Mouse (Mus musculus) heart, postnatal 10 days (tissue): ENCODE measurements around the gene Ebf4. TPM values are rescaled to one million over a fixed set of nuclear protein-coding genes. Genes with fewer than 3 reads are reported as not detected.
A peak's percentile ranks its signal among the peaks of the same experiment; 100 is the strongest.

Source experiments
- DNase-seq, 2 experiments: peaks; one replicate each; pipeline ENCODE4 v3.0.0; 2021
- intact Hi-C: fragments of 180-260 bp; cut with DNase I; formaldehyde crosslinking; loops from one replicate; pipeline ENCODE4 v1.15.1; 2025
- total RNA-seq, 2 experiments: library from RNA; stranded (reverse); gene quantifications; 2 replicates each; pipeline ENCODE4 v1.2.3; 2021

Gene Ebf4
- 1 to 10 TPM; 1.2 to 1.3 TPM for total RNA-seq

DNA sequence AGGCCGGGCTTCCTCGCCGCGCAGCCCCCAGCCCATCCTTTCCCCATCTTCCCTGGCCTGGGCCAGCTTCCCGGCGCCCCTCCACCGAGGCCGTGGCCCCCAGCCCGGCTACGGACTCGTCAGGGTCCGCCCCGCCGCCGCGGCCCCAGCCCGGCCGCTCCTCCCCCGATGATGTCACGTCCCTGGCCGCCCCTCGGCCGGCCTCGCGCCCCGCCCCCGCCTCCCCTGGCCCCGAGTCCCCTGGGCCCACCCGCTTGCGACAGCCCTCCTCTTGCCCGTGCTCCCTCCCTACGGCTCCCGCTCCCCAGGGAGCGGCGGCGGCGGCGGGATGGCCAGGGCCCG, at the start of gene Ebf4:
Gene Ebf4, plus strand, starts transcription at position 234 of the 342 bp plus-strand sequence.
- intact Hi-C loops, result no loop called here
- DNase-seq, result peak; percentile 53 to 57

GRCm38 (mm10) chr2:130246912-130247311, 48.1 kb upstream of the Ebf4 start:
- intact Hi-C loops, result loop anchor here (2.0 kb wide), 1 partner anchor 178 kb away; no protein-coding TSS in a partner anchor
- DNase-seq, result peak; percentile 20 to 55

GRCm38 (mm10) chr2:130248226-130248625, 46.7 kb upstream of the Ebf4 start:
- no peak for DNase-seq
- intact Hi-C loops, result no loop called here

- intact Hi-C loops, result no loop called here
- no peak for DNase-seq
Measured at GRCm38 (mm10) chr2:130256762-130257161, 38.2 kb upstream of the Ebf4 start.

GRCm38 (mm10) chr2:130260822-130261221, 34.1 kb upstream of the Ebf4 start:
- intact Hi-C loops, result no loop called here
- DNase-seq, result no peak

GRCm38 (mm10) chr2:130261914-130262313, 33.1 kb upstream of the Ebf4 start:
- intact Hi-C loops, result no loop called here
- no peak for DNase-seq

DNA sequence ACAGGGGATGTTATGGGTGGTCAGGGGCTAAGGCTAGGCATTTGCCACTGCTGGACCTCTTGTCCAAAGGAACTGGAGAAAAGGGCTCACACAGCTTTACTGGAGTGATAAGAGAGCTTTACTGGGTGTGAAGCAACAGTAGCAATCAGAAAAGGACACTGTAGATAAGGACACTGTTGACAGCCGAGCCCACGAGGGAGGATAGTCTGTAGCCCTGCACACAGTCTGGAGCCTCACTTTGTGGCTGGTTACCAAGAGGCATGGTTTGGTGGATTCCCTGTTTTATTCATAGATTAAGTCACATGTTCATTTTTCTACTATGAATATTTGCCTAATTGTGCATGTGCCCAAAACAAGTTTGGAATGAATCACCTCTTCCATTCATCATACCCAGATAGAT, 32.6 kb upstream of the Ebf4 start:
- DNase-seq, result no peak
- intact Hi-C loops, result no loop called here

DNA sequence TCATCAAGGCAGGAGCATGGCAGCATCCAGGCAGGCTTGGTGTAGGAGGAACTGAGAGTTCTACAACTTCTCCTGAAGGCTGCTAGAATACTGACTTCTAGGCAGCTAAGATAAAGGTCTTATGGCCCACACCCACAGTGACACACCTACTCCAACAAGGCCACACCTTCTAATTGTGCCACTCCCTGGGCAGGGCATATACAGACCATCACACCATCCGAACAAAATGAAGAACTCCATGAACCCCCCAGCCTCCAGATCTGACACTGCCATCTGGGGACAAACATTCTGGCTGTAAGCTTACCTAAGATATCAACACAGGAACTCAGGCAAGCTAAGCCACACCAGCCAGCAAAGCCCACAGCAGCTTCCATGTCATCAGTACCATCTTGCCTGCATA, 29.4 kb upstream of the Ebf4 start:
- intact Hi-C loops, result no loop called here

DNA sequence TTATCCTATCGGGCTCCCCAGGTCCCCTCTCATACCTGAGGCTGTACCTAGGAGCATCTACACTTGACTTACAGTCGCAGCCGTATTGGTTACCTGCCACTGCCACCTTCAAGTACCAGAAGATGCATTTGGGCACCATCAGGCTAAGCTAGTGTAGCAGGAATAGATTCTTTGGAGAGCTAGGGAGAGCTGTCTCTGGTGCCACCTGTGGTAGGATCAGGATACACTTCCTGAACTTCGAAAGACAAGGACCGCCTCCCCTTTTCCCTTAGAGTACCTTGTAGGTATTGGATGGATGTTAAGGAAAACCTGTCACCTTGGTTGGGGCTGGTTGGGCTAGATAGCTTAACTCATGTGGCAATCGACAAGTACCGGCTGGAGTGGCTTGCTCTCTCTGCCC, 26.9 kb upstream of the Ebf4 start:
- no peak for DNase-seq
- intact Hi-C loops, result no loop called here

More for the DNA sequence above, 29.4 kb upstream of the Ebf4 start:
- DNase-seq, result no peak

DNA sequence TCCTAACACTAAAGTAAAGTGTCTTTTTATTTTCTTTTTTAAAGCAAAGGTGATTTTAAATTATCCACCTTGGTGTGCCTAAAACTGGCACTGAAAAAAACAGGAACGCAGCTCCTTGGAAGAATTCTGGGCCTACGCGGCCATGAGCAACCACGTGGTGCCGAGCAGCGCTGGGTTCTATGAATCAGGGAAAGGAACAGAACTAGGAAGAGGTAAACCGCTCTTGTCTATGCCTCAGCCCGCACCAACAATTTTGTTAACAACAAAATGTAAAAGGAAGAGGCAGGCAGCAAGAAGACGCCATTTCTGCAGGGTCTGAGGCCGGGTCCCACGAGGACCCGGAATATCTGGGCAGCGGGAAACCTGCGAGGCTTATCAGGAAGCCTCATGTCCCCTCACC, 21.2 kb upstream of the Ebf4 start:
- intact Hi-C loops, result loop anchor here (5.0 kb wide), 1 partner anchor 96 kb away; the partner anchor contains the start of gene Snrpb
- DNase-seq, result no peak

- intact Hi-C loops, result loop anchor here (5.0 kb wide), 1 partner anchor 97 kb away; the partner anchor contains the start of gene Snrpb
- peak; percentile 100 for DNase-seq
Measured at GRCm38 (mm10) chr2:130274149-130274861, 20.7 kb upstream of the Ebf4 start, which contains the start of gene Nop56. Gene Nop56 (plus strand): TSS chr2:130274430.

GRCm38 (mm10) chr2:130274862-130275261, 20.1 kb upstream of the Ebf4 start:
- DNase-seq, result no peak
- intact Hi-C loops, result loop anchor here (5.0 kb wide), 1 partner anchor 98 kb away; the partner anchor contains the start of gene Snrpb

DNA sequence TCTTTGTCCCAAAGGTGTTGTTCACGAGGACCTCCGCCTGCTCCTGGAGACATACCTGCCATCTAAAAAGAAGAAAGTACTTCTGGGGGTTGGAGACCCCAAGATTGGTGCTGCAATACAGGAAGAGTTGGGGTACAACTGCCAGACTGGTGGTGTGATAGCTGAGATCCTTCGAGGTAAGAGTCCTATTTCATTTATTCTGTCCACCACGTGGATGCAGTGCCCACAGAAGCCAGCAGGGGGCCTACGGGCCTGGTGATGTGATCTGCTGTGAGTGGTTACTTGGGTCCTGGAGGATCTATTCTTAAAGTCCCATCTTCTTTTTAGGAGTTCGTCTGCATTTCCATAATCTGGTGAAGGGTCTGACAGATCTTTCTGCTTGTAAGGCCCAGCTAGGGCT, 19.3 kb upstream of the Ebf4 start:
- intact Hi-C loops, result no loop called here
- DNase-seq, result peak in 1 of 2 experiments; percentile 73

DNA sequence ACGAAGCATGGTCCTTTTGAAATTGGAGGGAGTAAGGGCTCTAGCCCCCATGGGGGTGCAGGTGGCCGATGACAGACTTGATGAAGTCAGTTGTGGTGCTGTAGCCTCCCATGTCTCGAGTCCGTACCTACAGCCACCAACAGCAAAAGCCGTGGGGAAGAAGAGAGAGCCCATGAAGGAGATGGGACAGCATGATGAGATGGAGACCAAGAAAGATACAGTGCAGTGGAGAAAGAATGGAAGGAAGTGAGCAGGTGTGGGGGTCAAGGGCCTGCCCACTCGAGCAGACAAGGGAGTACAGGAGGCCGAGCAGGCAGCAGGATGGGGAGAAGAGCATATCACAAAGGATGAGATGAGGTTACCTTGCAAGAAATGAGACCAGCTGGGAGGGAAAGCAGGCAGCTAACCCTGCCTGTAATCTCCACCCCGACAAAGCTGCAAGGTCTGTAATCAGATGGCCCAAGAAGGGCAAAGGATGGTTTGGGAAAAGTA, 15.3 kb upstream of the Ebf4 start:
- intact Hi-C loops, result no loop called here
- no peak for DNase-seq

GRCm38 (mm10) chr2:130280224-130280623, 14.7 kb upstream of the Ebf4 start:
- no peak for DNase-seq
- intact Hi-C loops, result no loop called here

DNA sequence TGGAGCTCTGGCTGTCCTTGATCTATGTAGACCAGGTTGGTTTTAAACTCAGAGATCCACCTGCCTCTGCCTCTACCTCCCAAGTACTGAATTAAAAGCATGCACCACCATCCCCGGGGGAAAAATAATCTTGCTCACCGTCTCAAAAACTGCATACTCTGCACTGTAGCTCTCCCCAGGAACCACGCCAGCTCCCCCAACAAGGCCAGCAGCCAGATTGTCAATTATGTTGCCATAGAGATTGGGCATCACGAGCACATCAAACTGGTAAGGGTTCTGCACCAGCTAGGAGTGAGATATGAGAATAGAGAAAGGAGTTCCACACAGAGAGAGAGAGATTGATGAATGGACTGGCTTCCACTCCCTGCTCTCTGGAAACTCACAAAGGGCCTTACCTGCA, 14.2 kb upstream of the Ebf4 start:
- intact Hi-C loops, result no loop called here
- DNase-seq, result no peak

DNA sequence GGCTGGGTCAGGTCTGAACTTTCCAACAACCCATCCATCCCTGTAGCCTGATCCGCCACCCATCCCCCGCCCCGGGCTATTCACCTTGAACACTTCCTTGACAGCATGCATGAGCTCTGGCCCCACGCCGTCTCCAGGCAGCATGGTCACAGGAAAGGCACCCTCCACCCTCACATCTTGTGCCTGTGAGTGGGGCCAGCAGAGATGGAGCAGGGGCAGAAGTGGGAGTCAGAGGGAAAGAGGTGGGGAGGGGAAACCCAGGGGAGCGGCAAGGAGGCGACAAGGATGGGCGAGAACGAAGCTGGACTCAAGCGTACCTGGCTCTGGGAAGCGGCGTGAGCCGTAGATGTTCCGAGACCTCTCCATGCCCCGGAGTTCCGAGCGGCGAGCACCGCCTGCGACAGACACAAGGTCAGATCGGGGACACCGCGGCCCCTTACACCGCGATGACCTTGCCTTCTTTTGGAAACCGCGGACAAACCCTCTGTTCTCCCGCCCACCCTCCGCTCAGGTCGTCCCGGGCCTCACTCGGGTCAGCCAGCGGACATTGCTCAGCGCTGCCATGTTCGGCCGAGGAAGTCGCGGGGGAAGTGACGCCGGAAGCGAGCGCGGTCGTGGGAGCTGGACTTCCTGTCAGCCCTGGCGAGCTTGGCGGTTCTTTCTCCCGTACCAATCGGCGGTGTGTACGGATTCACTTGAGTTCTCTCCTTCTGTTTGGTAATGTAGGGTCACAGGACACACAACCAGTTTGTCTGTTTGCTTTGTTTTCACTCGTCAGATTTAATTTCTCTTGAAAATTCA, 10.9 kb upstream of the Ebf4 start, which contains the start of gene Idh3b:
Gene Idh3b, minus strand, starts transcription at position 694 of the 801 bp plus-strand sequence.
- intact Hi-C loops, result no loop called here
- peak; percentile 93 to 96 for DNase-seq

DNA sequence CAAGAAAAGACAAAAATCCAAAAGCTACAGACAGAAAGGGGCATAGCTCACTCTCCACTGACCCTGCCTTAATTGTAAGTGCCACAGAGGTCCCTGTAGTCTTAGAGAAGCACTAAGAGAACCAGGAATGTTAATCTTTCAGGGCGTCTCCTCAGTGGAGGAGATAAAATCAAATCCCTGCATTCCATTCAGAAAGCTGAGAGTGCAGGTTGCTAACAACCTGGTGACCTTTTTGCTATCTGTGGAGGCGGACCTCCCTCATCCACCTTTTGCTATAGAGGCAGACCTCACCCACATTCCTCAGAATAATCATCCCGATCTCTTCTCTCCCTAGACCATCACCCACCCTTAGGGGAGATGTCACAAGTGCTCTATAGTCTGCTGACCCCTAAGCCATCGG, 5.9 kb upstream of the Ebf4 start:
- no peak for DNase-seq
- intact Hi-C loops, result no loop called here

- intact Hi-C loops, result loop anchor here (1.0 to 2.0 kb wide), 2 partner anchors 71 to 120 kb away; no protein-coding TSS in a partner anchor
- peak; percentile 71 to 81 for DNase-seq
Measured at GRCm38 (mm10) chr2:130291434-130291833, 3.5 kb upstream of the Ebf4 start.

- intact Hi-C loops, result no loop called here
- DNase-seq, result no peak
Measured at GRCm38 (mm10) chr2:130293009-130293408, 2.0 kb upstream of the Ebf4 start.

DNA sequence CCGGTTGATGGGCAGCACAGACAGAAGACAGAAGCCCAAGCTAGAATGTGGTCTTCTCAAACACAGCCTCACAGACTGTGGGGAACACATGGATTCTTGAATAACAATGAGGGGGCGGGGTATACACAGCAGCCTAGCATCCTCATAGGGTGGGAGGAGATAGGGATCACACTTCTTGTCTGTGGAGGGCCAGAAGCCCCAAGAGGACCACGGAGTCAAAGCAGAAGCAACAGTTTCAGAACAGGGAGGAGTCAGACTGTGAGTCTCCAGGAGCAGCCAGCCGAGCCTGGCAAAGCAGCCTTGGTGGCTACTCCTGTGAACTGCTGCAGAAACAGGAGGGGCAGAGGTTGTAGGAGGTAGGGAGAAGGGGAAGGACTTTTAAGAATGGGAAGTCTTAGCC, 1.5 kb upstream of the Ebf4 start:
- intact Hi-C loops, result no loop called here
- peak in 1 of 2 experiments; percentile 28 for DNase-seq
